8 mouse cellular contexts compared by ENCODE assay signal in the genomic region with DNA sequence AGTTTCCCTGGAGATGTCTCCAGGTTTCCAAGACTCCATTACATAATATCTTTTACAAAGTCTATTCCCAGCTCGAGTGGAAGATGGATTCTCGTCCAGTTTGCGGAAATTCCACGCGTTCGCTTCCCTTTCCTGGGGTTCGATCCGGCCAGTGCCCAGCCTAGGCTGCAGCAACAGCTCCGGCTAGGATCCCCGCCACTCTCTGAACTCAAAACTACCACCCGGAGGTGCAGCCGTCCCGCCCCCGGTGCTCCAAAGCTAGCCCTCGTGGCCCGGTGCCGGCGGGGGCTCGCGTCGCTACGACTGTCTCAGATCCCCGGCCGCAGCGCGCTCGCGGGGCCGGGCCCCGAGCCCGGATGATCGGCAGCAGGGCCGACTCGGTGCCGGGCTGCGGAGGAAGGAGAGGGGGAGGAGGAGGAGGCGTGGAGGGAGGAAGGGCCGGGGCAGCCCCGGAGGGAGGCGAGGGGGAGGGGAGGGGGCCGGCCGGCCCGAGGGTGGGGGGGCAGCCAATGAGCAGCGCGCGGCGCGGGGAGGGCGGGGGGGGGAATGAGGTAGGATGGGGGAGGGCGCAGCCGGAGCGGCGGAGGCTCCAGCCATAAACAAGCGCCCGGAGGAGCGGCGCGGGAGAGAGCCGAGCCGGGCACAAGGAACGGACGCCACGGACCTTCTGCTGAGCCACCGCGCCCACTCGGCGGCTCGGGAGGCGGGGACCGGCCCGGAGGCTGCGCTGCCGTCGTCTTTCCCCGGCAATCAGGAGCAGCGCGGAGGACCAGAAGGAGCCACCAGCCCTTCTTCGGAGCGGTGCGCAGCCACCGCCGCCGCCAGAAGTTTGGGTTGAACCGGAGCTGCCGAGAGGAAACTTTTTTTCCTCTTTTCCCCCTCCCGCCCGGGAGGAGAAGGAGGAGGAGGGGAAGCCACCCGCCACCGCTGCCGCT. TPM values are rescaled to one million over a fixed set of nuclear protein-coding genes. Genes with fewer than 3 reads are reported as not detected.
DNase-seq lines count a peak whose midpoint lies in the region; ATAC-seq and TF ChIP-seq lines count a peak whose summit lies in the region.

A gene (plus strand): TSS at position 623 of the 935 bp plus-strand sequence.

- no peaks in the 10 kb centered on the region for H3K9me3 ChIP-seq in hindbrain, postnatal 0 days (ENCODE audit: low read length)

- peak within 1 kb of the TSS; percentile 99 for H3K4me2 ChIP-seq in hindbrain, postnatal 0 days (ENCODE audit: low read depth, low read length)

- TF ChIP-seq CTCF in hindbrain, postnatal 0 days (IDR thresholded peaks at IDR 0.05; ENCODE audit: low read depth): no peak

- intact Hi-C loops in left cerebral cortex, postnatal 14 days (cut with DNase I): loop anchor here (5.0 kb wide), 2 partner anchors 262 to 402 kb away; no protein-coding TSS in a partner anchor

- peak; percentile 80 for ATAC-seq in hindbrain, postnatal 0 days
- ATAC-seq in megakaryocyte progenitor cell, adult 5-6 weeks (replicated peaks; ENCODE audit: poor library complexity): peak; percentile 45

- H3K4me1 ChIP-seq in hindbrain, postnatal 0 days (ENCODE audit: insufficient read depth, low read length): peaks cover 16% of the 10 kb centered on the region; the same call in 1 of the 2 replicates

- no peaks in the 10 kb centered on the region for H3K27me3 ChIP-seq in hindbrain, postnatal 0 days (ENCODE audit: insufficient read depth, low read length)

- H3K9ac ChIP-seq in hindbrain, postnatal 0 days (replicated peaks; ENCODE audit: low read length): peak within 1 kb of the TSS; percentile 71

- no peaks in the 10 kb centered on the region for H3K36me3 ChIP-seq in hindbrain, postnatal 0 days (ENCODE audit: insufficient read depth, low read length)

- WGBS in hindbrain, postnatal 0 days: 2% methylated on average over 71 of the region's 90 CpGs

- peak within 1 kb of the TSS; percentile 85 for H3K27ac ChIP-seq in hindbrain, postnatal 0 days

- DNase-seq in ZHBTc4 (ENCODE audit: low read depth, low spot score): peak; percentile 65
- DNase-seq in cerebellum, postnatal 4 days (ENCODE audit: low spot score in 2 of 2): peak; percentile 46 to 64
- peak; percentile 69 for DNase-seq in gastrocnemius, postnatal 10 days
- peak; percentile 84 for DNase-seq in hindbrain, postnatal 0 days (ENCODE audit: low spot score)
- DNase-seq in left cerebral cortex, postnatal 14 days (ENCODE audit: low spot score in 2 of 2): peak; percentile 54 to 66
- DNase-seq in right cerebral cortex, postnatal 14 days: peak; percentile 60
- peak; percentile 70 for DNase-seq in urinary bladder, postnatal 25 days (ENCODE audit: low spot score)

- H3K4me3 ChIP-seq in hindbrain, postnatal 0 days (ENCODE audit: low read length): peak within 1 kb of the TSS; percentile 86

RNA-seq across cellular contexts. Expression of the gene that starts here (rescaled TPM):
- total RNA-seq in gastrocnemius, postnatal 10 days (2021): 10 to 100 TPM; 19.8 to 22.5 TPM
- 129 and 143 TPM in 2 replicates for total RNA-seq in hindbrain, postnatal 0 days (2014; rRNA removed)
- polyA plus RNA-seq in hindbrain, postnatal 0 days (2015; fragmentation: Nextera tagmentation; extraction: Ambion mirVana): 13.6 and 14.6 TPM in 2 replicates
- total RNA-seq in left cerebral cortex, postnatal 14 days (2021): 10 to 100 TPM; 51.7 to 62.8 TPM
- 1.2 and 2.1 TPM in 2 replicates for total RNA-seq in megakaryocyte progenitor cell, adult 5-6 weeks (2015)
- total RNA-seq in megakaryocyte progenitor cell, adult 5-6 weeks (2017): 0.79 and 1.3 TPM in 2 replicates

Comparison
In these comparisons a context has a peak if more than half of its experiments do, and no peak if none do; other contexts are left out.
1. Peak in every context shown above with its lines: DNase-seq, ATAC-seq, H3K4me3 ChIP-seq and H3K27ac ChIP-seq.
2. RNA of the gene that starts here (total RNA-seq): 129 to 143 TPM in hindbrain, postnatal 0 days, 51.7 to 62.8 TPM in left cerebral cortex, postnatal 14 days and 19.8 to 22.5 TPM in gastrocnemius, postnatal 10 days; 0.79 to 2.1 TPM in megakaryocyte progenitor cell, adult 5-6 weeks; every median in the first group is over 4 times any median in the second.